Mouse (Mus musculus): ENCODE measurements around the gene Mettl21a. TPM values are rescaled to one million over a fixed set of nuclear protein-coding genes. Genes with fewer than 3 reads are reported as not detected.
"Not testable (repeated sequence)": the region's sequence is repeated elsewhere in the genome, so short reads cannot be mapped to it uniquely, and the experiment has no call there.

Gene Mettl21a
- total and polyA plus RNA-seq, 3 experiments: 5.0 to 8.2 (median 7.0) TPM

GRCm38 (mm10) chr1:64578801-64579200 is 38.2 kb downstream of the Mettl21a start:
- H3K79me2 ChIP-seq (replicated peaks; ENCODE audit: control insufficient read depth, insufficient read depth, low read length): peaks cover 1% of the 10 kb centered on the region; the same call in 1 of the 2 replicates
- peaks cover 6% of the 10 kb centered on the region for H3K36me3 ChIP-seq (ENCODE audit: control insufficient read depth, insufficient read depth, low read length)
- no peak overlapping the region for H3K9ac ChIP-seq (ENCODE audit: low read depth, low read length)
- no peaks in the 10 kb centered on the region for H3K27me3 ChIP-seq (ENCODE audit: control insufficient read depth, insufficient read depth, low read length)
- no peaks in the 10 kb centered on the region for H3K4me1 ChIP-seq (ENCODE audit: control insufficient read depth, insufficient read depth, low read length)
- intact Hi-C loops (cut with DNase I): no loop called here
- no peak overlapping the region for H3K27ac ChIP-seq
- no peak overlapping the region for H3K4me3 ChIP-seq
- no peak for DNase-seq
- TF ChIP-seq EP300 (IDR thresholded peaks at IDR 0.05; ENCODE audit: insufficient read depth, low read depth, low read length) (no peak), POLR2A (IDR thresholded peaks at IDR 0.05; ENCODE audit: insufficient read depth, low read depth, low read length) (no peak), CTCF (IDR thresholded peaks at IDR 0.05) (no peak)
- WGBS: 94% methylated on average over 3 of the region's 3 CpGs

GRCm38 (mm10) chr1:64577911-64578310 is 39.1 kb downstream of the Mettl21a start:
- H3K4me1 ChIP-seq (ENCODE audit: control insufficient read depth, insufficient read depth, low read length); H3K27me3 ChIP-seq (ENCODE audit: control insufficient read depth, insufficient read depth, low read length); DNase-seq; H3K4me3 ChIP-seq; H3K27ac ChIP-seq; H3K36me3 ChIP-seq (ENCODE audit: control insufficient read depth, insufficient read depth, low read length); H3K79me2 ChIP-seq (replicated peaks; ENCODE audit: control insufficient read depth, insufficient read depth, low read length); intact Hi-C loops (cut with DNase I); H3K9ac ChIP-seq (ENCODE audit: low read depth, low read length): not testable (repeated sequence)
- WGBS: 77% methylated on average over 9 of the region's 9 CpGs

- Histone ChIP-seq H3K9ac (ENCODE audit: low read depth, low read length) (no peak overlapping the region), H3K27ac (no peak overlapping the region), H3K36me3 (ENCODE audit: control insufficient read depth, insufficient read depth, low read length) (peaks cover 6% of the 10 kb centered on the region), H3K79me2 (replicated peaks; ENCODE audit: control insufficient read depth, insufficient read depth, low read length) (peaks cover 1% of the 10 kb centered on the region; the same call in 1 of the 2 replicates), H3K27me3 (ENCODE audit: control insufficient read depth, insufficient read depth, low read length) (no peaks in the 10 kb centered on the region), H3K4me1 (ENCODE audit: control insufficient read depth, insufficient read depth, low read length) (no peaks in the 10 kb centered on the region), H3K4me3 (no peak overlapping the region)
- intact Hi-C loops (cut with DNase I): no loop called here
- DNase-seq: no peak
- TF ChIP-seq POLR2A (IDR thresholded peaks at IDR 0.05; ENCODE audit: insufficient read depth, low read depth, low read length) (no peak), CTCF (IDR thresholded peaks at IDR 0.05) (no peak), EP300 (IDR thresholded peaks at IDR 0.05; ENCODE audit: insufficient read depth, low read depth, low read length) (no peak)
- WGBS: 98% methylated on average over 2 of the region's 2 CpGs
Observed at GRCm38 (mm10) chr1:64576732-64577131, 40.3 kb downstream of the Mettl21a start.

GRCm38 (mm10) chr1:64576022-64576421 is 41.0 kb downstream of the Mettl21a start:
- DNase-seq: no peak
- Histone ChIP-seq H3K9ac (ENCODE audit: low read depth, low read length) (no peak overlapping the region), H3K27me3 (ENCODE audit: control insufficient read depth, insufficient read depth, low read length) (no peaks in the 10 kb centered on the region), H3K27ac (no peak overlapping the region), H3K4me1 (ENCODE audit: control insufficient read depth, insufficient read depth, low read length) (no peaks in the 10 kb centered on the region), H3K4me3 (no peak overlapping the region), H3K36me3 (ENCODE audit: control insufficient read depth, insufficient read depth, low read length) (peaks cover 7% of the 10 kb centered on the region), H3K79me2 (replicated peaks; ENCODE audit: control insufficient read depth, insufficient read depth, low read length) (peaks cover 1% of the 10 kb centered on the region; the same call in 1 of the 2 replicates)
- TF ChIP-seq EP300 (IDR thresholded peaks at IDR 0.05; ENCODE audit: insufficient read depth, low read depth, low read length) (no peak), CTCF (IDR thresholded peaks at IDR 0.05) (no peak), POLR2A (IDR thresholded peaks at IDR 0.05; ENCODE audit: insufficient read depth, low read depth, low read length) (no peak)
- intact Hi-C loops (cut with DNase I): no loop called here
- WGBS: 95% methylated on average over 7 of the region's 7 CpGs

- peaks cover 5% of the 10 kb centered on the region for H3K36me3 ChIP-seq (ENCODE audit: control insufficient read depth, insufficient read depth, low read length)
- TF ChIP-seq CTCF (IDR thresholded peaks at IDR 0.05): no peak
- no peak for TF ChIP-seq EP300 (IDR thresholded peaks at IDR 0.05; ENCODE audit: insufficient read depth, low read depth, low read length)
- no peak for TF ChIP-seq POLR2A (IDR thresholded peaks at IDR 0.05; ENCODE audit: insufficient read depth, low read depth, low read length)
Observed at GRCm38 (mm10) chr1:64568206-64568605, 48.8 kb downstream of the Mettl21a start.

GRCm38 (mm10) chr1:64560105-64560504 is 56.9 kb downstream of the Mettl21a start:
- Histone ChIP-seq H3K36me3 (ENCODE audit: control insufficient read depth, insufficient read depth, low read length) (peaks cover 16% of the 10 kb centered on the region), H3K27me3 (ENCODE audit: control insufficient read depth, insufficient read depth, low read length) (no peaks in the 10 kb centered on the region), H3K9ac (ENCODE audit: low read depth, low read length) (no peak overlapping the region), H3K4me3 (no peak overlapping the region), H3K4me1 (ENCODE audit: control insufficient read depth, insufficient read depth, low read length) (peaks cover 2% of the 10 kb centered on the region; the same call in 1 of the 2 replicates), H3K27ac (no peak overlapping the region; the same call in 1 of the 2 replicates), H3K79me2 (replicated peaks; ENCODE audit: control insufficient read depth, insufficient read depth, low read length) (no peaks in the 10 kb centered on the region)
- no peak for DNase-seq
- intact Hi-C loops (cut with DNase I): no loop called here
- no peak for TF ChIP-seq POLR2A (IDR thresholded peaks at IDR 0.05; ENCODE audit: insufficient read depth, low read depth, low read length)
- TF ChIP-seq EP300 (IDR thresholded peaks at IDR 0.05; ENCODE audit: insufficient read depth, low read depth, low read length): no peak
- no peak for TF ChIP-seq CTCF (IDR thresholded peaks at IDR 0.05)
- WGBS: 53% methylated on average over 3 of the region's 3 CpGs

More at GRCm38 (mm10) chr1:64568206-64568605, 48.8 kb downstream of the Mettl21a start:
- H3K9ac ChIP-seq (ENCODE audit: low read depth, low read length): no peak overlapping the region
- DNase-seq: no peak
- H3K4me3 ChIP-seq: no peak overlapping the region
- H3K79me2 ChIP-seq (replicated peaks; ENCODE audit: control insufficient read depth, insufficient read depth, low read length): no peaks in the 10 kb centered on the region
- no peaks in the 10 kb centered on the region for H3K4me1 ChIP-seq (ENCODE audit: control insufficient read depth, insufficient read depth, low read length)
- no peak overlapping the region for H3K27ac ChIP-seq
- intact Hi-C loops (cut with DNase I): no loop called here
- H3K27me3 ChIP-seq (ENCODE audit: control insufficient read depth, insufficient read depth, low read length): no peaks in the 10 kb centered on the region

Other genes with a start within 250 kb of the Mettl21a start
- gene Creb1, start 84.6 kb downstream of the Mettl21a start, total RNA-seq (2021): 10 to 100 TPM; 25.2 to 28.8 TPM
- 7.5 and 11.9 TPM in 2 replicates for gene Creb1, start 84.6 kb downstream of the Mettl21a start, polyA plus RNA-seq (2012; rRNA removed)
- gene Ccnyl1, start 73.2 kb upstream of the Mettl21a start, total RNA-seq (2021): 10 to 100 TPM; 12.5 to 18.6 TPM
- gene Ccnyl1, start 73.2 kb upstream of the Mettl21a start, polyA plus RNA-seq (2012; rRNA removed): 16.0 and 20.6 TPM in 2 replicates
- 1 to 10 TPM; 3.6 to 4.4 TPM for gene Fzd5, start 120.5 kb upstream of the Mettl21a start, total RNA-seq (2021)
- gene Fzd5, start 120.5 kb upstream of the Mettl21a start, polyA plus RNA-seq (2012; rRNA removed): 2.5 and 3.2 TPM in 2 replicates